Comparison of ENCODE assay signal across 11 mouse cellular contexts in the genomic region with DNA sequence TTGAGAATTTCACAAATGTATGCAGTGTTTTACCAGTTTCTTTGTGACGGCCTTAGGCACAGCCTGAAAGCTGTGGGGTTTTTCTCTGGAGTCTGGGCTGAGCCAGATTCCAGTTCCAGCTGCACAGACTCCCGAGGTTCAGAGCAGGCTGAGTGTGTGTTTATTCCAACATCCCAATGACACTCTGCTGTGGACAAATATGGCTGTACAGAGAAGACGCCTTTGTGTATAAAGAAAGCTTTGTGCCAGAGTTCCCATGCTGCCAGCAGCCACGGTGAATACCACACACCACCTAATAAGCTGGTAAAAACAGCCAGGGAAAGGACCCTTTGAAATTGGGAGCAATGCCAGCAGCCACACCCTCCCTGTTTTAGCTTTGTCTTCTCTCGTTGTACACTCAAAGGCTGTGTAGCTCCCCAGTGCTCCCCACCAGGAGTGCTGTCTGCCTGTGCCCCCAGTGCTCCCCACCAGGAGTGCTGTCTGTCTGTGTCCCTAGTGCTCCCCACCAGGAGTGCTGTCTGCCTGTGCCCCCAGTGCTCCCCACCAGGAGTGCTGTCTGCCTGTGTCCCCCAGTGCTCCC. TPM values are rescaled to one million over a fixed set of nuclear protein-coding genes. Genes with fewer than 3 reads are reported as not detected.
DNase-seq lines count a peak whose midpoint lies in the region; ATAC-seq lines count a peak whose summit lies in the region.
"Had no signal": no experiment of that assay in that cellular context is flagged by ENCODE, and none has a peak within 500 bp of the region (broad histone marks: within the 10 kb centered on the region; RNA-seq: fewer than 3 reads in every experiment).

No protein-coding gene starts in this region.

- H3K27me3 ChIP-seq in lung, embryonic 15.5 days = no peaks in the 10 kb centered on the region
- no peaks in the 10 kb centered on the region for H3K27me3 ChIP-seq in hindbrain, embryonic 16.5 days (replicated peaks; ENCODE audit: control insufficient read depth, insufficient read depth, low read length)
- H3K27me3 ChIP-seq in stomach, embryonic 14.5 days (ENCODE audit: control insufficient read depth, insufficient read depth, low read length) = no peaks in the 10 kb centered on the region
- H3K27me3 ChIP-seq: CH12.LX had no signal

- peak; percentile 95 for ATAC-seq in lung, embryonic 15.5 days (ENCODE audit: borderline replicate concordance, extremely low read depth, low FRiP score, low TSS enrichment)
- ATAC-seq in hindbrain, embryonic 16.5 days = peak; percentile 45; the same call in 1 of the 2 replicates
- peak; percentile 58; the same call in 1 of the 2 replicates for ATAC-seq in stomach, embryonic 14.5 days (ENCODE audit: insufficient number of reproducible peaks, insufficient read depth, low FRiP score, low read depth)

- peaks cover 3% of the 10 kb centered on the region; the same call in 1 of the 2 replicates for H3K4me1 ChIP-seq in lung, embryonic 15.5 days
- no peaks in the 10 kb centered on the region for H3K4me1 ChIP-seq in hindbrain, embryonic 16.5 days (ENCODE audit: control insufficient read depth, insufficient read depth, low read depth, low read length)
- H3K4me1 ChIP-seq in stomach, embryonic 14.5 days (ENCODE audit: control insufficient read depth, insufficient read depth, low read length) = no peaks in the 10 kb centered on the region

- H3K9me3 ChIP-seq in lung, embryonic 15.5 days = no peaks in the 10 kb centered on the region
- H3K9me3 ChIP-seq in hindbrain, embryonic 16.5 days (ENCODE audit: control insufficient read depth, low read length) = no peaks in the 10 kb centered on the region
- no peaks in the 10 kb centered on the region for H3K9me3 ChIP-seq in stomach, embryonic 14.5 days (ENCODE audit: control insufficient read depth, low read depth, low read length)

- no peak overlapping the region for H3K9ac ChIP-seq in lung, embryonic 15.5 days
- no peak overlapping the region for H3K9ac ChIP-seq in hindbrain, embryonic 16.5 days (ENCODE audit: low read depth, low read length)
- H3K9ac ChIP-seq in stomach, embryonic 14.5 days (replicated peaks; ENCODE audit: low read depth, low read length) = no peak overlapping the region
- H3K9ac ChIP-seq: liver, embryonic 14.5 days had no signal

- H3K4me2 ChIP-seq in lung, embryonic 15.5 days = no peak overlapping the region
- H3K4me2 ChIP-seq in hindbrain, embryonic 16.5 days (ENCODE audit: low read length) = no peak overlapping the region
- no peak overlapping the region for H3K4me2 ChIP-seq in stomach, embryonic 14.5 days (replicated peaks; ENCODE audit: low read depth, low read length)

- peaks cover 19% of the 10 kb centered on the region for H3K36me3 ChIP-seq in lung, embryonic 15.5 days
- peaks cover 8% of the 10 kb centered on the region for H3K36me3 ChIP-seq in hindbrain, embryonic 16.5 days (ENCODE audit: control insufficient read depth, insufficient read depth, low read length)
- peaks cover 8% of the 10 kb centered on the region; the same call in 1 of the 2 replicates for H3K36me3 ChIP-seq in stomach, embryonic 14.5 days (ENCODE audit: control insufficient read depth, insufficient read depth, low read length)

- 24% methylated on average over 5 of the region's 5 CpGs for WGBS in lung, embryonic 15.5 days
- 34% methylated on average over 5 of the region's 5 CpGs for WGBS in hindbrain, embryonic 16.5 days
- WGBS in stomach, embryonic 14.5 days = 52% methylated on average over 5 of the region's 5 CpGs

- DNase-seq in lung, postnatal 25 days (ENCODE audit: low spot score) = no peak
- peak; percentile 38 for DNase-seq in brain, adult 2 months (ENCODE audit: low read depth, low spot score)
- DNase-seq in layer of hippocampus, postnatal 36 days = no peak
- DNase-seq in embryo, embryonic 9.5 days (ENCODE audit: extremely low spot score) = no peak
- DNase-seq: gastrocnemius, postnatal 36 days had no signal

- peak overlapping the region; percentile 82 for H3K27ac ChIP-seq in lung, embryonic 15.5 days
- H3K27ac ChIP-seq in hindbrain, embryonic 16.5 days (ENCODE audit: low read depth, low read length) = no peak overlapping the region
- peak overlapping the region; percentile 49 for H3K27ac ChIP-seq in stomach, embryonic 14.5 days (ENCODE audit: low read length)
- H3K27ac ChIP-seq: liver, embryonic 14.5 days had no signal

- H3K4me3 ChIP-seq in lung, embryonic 15.5 days = no peak overlapping the region
- H3K4me3 ChIP-seq in hindbrain, embryonic 16.5 days (ENCODE audit: low read length) = no peak overlapping the region
- H3K4me3 ChIP-seq in stomach, embryonic 14.5 days (ENCODE audit: low read depth, low read length) = no peak overlapping the region
- H3K4me3 ChIP-seq: erythroblast, embryonic 14.5 days had no signal

RNA-seq across cellular contexts. Expression of a gene that starts 10.9 kb away (rescaled TPM):
- 6.9 and 8.4 TPM in 2 replicates for polyA plus RNA-seq in lung, embryonic 15.5 days (2015; fragmentation: Nextera tagmentation; extraction: Ambion mirVana)
- 0.65 and 0.81 TPM in 2 replicates for polyA plus RNA-seq in hindbrain, embryonic 16.5 days (2015; fragmentation: Nextera tagmentation; extraction: Ambion mirVana)
- 4.4 and 5.0 TPM in 2 replicates for polyA plus RNA-seq in stomach, embryonic 14.5 days (2014; fragmentation: Nextera tagmentation; extraction: Ambion mirVana)
- under 1 TPM; 0.42 to 0.46 TPM for total RNA-seq in layer of hippocampus, postnatal 36 days (2021)
- total RNA-seq: CH12.LX; gastrocnemius, postnatal 36 days had no signal
- polyA plus RNA-seq: erythroblast, embryonic 14.5 days; liver, embryonic 14.5 days had no signal

RNA-seq across cellular contexts. Expression of a gene that starts 15.3 kb away (rescaled TPM):
- polyA plus RNA-seq in lung, embryonic 15.5 days (2015; fragmentation: Nextera tagmentation; extraction: Ambion mirVana) = 8.4 and 8.9 TPM in 2 replicates
- polyA plus RNA-seq in hindbrain, embryonic 16.5 days (2015; fragmentation: Nextera tagmentation; extraction: Ambion mirVana) = 6.3 and 8.2 TPM in 2 replicates
- 11.1 and 13.2 TPM in 2 replicates for polyA plus RNA-seq in stomach, embryonic 14.5 days (2014; fragmentation: Nextera tagmentation; extraction: Ambion mirVana)
- total RNA-seq in layer of hippocampus, postnatal 36 days (2021) = 10 to 100 TPM; 19.6 to 20.7 TPM

RNA-seq across cellular contexts. Expression of a gene that starts 33.3 kb away (rescaled TPM):
- polyA plus RNA-seq in lung, embryonic 15.5 days (2015; fragmentation: Nextera tagmentation; extraction: Ambion mirVana) = 102 and 103 TPM in 2 replicates
- polyA plus RNA-seq in hindbrain, embryonic 16.5 days (2015; fragmentation: Nextera tagmentation; extraction: Ambion mirVana) = 76.1 and 81.6 TPM in 2 replicates
- 123 and 125 TPM in 2 replicates for polyA plus RNA-seq in stomach, embryonic 14.5 days (2014; fragmentation: Nextera tagmentation; extraction: Ambion mirVana)
- total RNA-seq in layer of hippocampus, postnatal 36 days (2021) = 10 to 100 TPM; 46.9 to 49.9 TPM

RNA-seq across cellular contexts. Expression of a gene that starts 43.5 kb away (rescaled TPM):
- polyA plus RNA-seq in lung, embryonic 15.5 days (2015; fragmentation: Nextera tagmentation; extraction: Ambion mirVana) = 0.47 and 1.2 TPM in 2 replicates
- polyA plus RNA-seq in hindbrain, embryonic 16.5 days (2015; fragmentation: Nextera tagmentation; extraction: Ambion mirVana) = 0.54 and 0.82 TPM in 2 replicates
- 2.0 and 2.5 TPM in 2 replicates for polyA plus RNA-seq in stomach, embryonic 14.5 days (2014; fragmentation: Nextera tagmentation; extraction: Ambion mirVana)
- total RNA-seq in layer of hippocampus, postnatal 36 days (2021) = 1 to 10 TPM; 1.6 to 1.9 TPM
- polyA plus RNA-seq: erythroblast, embryonic 14.5 days had no signal

Comparison
In these comparisons a context has a peak if more than half of its experiments do, and no peak if none do; other contexts are left out.
1. ATAC-seq: peak in every context shown above with its lines; median percentile 95 in lung, embryonic 15.5 days; 58 in stomach, embryonic 14.5 days; 45 in hindbrain, embryonic 16.5 days.